Mouse (Mus musculus) frontal cortex, adult 2 months (tissue): ENCODE data around the gene Ttc14. TPM values are rescaled to one million over a fixed set of nuclear protein-coding genes. Genes with fewer than 3 reads are reported as not detected.

Source experiments
- DNase-seq, 2 experiments: peaks; one replicate each; pipeline ENCODE4 v3.0.0; 2022; ENCODE audit warnings: low spot score in 1 of 2; ENCODE audit errors: extremely low spot score in 1 of 2
- polyA plus RNA-seq: library from polyadenylated mRNA; depleted of rRNA; stranded (reverse); fragments of >200 nt; gene quantifications from 2 replicates; pipeline ENCODE4 v1.2.3, GENCODE M21; 2012; rRNA removed

The Ttc14 gene
- polyA plus RNA-seq: 76.5 and 79.9 TPM in 2 replicates

DNA sequence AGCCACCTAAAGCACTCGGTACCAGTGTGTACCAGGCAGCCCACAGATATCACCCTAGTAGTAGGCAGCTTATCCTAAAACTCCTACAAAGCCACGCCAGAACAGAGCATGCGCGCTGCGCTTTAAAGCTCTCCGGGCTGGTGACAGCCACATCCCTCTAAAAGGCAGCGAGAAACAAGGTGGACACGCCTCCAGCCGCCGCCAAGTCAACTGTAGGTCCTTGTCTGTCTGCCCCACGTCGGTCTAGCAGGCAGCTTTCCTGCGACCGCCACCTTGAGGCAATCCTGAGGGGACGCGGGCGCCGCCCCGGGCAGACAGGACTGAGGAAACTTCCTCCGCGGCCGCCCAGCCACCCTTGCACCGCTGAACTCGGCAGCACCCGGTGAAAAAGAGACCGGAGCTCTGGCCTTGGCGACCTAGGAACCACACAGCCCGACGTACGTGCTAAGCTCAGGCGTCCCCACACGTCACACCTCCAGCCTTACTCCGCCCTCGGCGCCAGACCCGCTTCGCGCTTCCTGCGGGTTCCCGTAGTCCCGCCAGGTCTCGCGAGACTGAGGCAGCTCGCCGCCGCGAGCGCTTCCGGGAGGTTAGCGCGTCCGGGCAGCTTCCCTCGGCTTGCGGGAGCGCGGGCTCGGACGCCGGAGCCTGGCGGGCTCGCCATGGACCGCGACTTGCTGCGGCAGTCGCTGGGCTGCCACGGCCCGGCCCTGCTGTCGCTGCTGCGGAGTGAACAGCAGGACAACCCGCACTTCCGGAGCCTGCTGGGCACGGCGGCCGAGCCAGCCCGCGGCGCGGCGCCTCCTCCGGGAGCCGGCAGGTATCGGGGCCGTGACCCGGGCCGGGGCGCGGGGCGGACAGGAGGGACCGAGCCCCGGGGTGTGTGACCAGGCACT lies at the start of gene Ttc14:
Gene Ttc14 (plus strand): TSS at position 216 of the 896 bp plus-strand sequence.
- DNase-seq: peak; percentile 89 to 98

DNA sequence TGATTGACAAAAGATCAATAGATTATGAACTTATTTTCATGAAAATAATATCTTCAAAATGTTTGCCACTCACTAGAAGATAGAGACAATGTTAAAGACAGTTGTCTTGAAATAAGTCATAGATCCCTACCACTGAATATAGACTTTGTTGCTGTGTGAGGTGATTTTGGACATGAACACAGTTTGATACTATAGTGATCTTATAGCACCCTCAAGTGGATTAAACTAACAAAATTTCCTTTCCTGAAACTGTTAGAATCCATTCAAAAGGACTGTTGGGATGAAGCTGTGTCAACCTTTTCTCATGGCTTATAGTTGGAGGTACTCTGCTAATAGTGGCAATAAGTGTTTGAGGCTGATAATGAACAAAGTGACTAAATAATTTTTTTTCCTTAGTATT lies 8.7 kb upstream of the Ttc14 start:
- peak in 1 of 2 experiments; percentile 63 for DNase-seq

DNA sequence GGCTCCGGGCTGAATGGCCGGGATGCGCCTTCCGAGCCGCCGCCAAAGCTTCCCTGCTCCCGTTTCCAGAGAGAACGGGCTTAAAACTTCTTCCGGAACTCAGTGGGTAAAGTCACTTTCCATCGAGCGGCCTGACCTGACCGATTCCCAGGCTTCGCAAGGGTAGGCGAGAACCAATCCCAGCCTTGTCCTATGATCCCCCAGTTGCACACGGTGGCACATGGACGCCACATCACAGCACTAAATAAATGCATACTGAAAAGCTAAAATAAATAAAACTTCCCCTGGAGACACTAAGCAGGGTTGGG lies 835 bp downstream of the Ttc14 start:
- DNase-seq: no peak

DNA sequence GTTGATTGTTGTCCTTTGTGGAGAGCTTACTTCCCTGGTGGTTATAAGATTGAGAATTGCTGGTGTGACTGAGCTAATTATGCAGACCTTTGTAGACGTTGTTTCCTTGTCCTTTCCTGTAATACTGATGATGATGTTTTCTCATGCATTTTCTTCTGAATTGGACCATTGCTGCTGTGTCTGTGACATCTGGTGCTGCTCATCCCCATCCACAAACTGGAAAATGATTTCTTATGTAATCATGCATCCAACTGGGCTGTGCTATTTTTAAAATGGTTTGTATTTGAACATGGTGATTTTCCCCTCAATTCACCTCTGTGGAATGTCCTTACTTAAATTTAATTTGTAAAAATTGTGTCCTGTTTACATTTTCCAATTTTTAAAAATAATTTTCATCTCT lies 7.5 kb downstream of the Ttc14 start:
- peak in 1 of 2 experiments; percentile 44 for DNase-seq

DNA sequence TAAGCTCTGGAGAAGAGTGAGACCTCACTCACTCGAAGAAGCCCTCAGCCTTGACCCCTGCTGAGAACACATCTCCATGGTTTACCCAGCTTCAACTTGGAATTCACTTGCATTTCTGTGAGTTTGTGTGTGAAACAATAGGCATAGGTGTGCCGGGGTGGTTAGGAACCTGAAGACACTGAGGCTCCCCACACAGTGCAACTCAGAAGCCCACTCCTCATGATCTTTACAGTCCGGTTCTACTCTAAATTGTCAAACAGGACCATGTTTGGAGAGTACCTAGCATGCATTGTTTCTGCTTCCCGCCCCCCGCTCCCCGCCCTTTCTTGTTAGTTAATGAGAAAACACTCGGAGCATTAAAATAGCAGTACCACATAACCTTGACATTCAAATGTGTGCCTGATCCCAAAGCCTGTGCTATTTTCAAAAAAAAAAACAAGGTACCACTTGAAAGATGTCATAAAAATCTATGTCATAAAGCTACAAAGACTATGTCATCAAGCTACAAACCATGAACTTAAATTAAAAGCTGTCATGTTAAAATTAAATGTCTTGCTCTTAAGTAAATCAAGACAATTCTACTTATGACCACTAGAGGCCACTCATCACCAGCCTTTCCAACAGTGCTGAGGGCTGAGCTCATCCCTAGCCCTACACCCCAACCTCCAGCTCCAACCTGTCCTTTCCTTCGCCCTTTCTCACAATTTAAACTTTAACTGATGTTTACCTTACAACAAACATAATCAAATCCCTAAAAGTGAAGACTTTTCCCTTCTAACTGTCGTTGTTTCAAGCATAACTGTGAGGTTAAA lies 24.7 kb downstream of the Ttc14 start:
- DNase-seq: peak in 1 of 2 experiments; percentile 56

DNA sequence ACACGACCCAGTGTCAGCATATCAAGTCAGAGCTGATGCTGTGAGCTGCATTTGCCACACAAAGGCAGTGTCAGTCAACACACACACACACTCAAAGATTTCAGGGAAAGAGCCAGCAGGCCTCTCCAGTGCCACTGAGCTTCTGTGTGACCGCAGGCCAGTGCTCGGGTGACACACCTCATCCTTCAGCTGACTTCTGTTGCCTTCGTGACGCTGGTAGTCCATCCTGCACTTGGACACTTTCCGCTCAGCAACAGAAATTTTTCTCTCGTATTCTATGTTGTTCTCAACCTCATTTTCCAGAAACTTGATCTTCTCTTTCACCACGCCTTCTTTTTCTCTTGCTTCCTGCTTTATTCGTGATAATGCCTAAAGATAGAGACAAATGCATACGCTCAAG lies 32.7 kb downstream of the Ttc14 start:
- DNase-seq: no peak

DNA sequence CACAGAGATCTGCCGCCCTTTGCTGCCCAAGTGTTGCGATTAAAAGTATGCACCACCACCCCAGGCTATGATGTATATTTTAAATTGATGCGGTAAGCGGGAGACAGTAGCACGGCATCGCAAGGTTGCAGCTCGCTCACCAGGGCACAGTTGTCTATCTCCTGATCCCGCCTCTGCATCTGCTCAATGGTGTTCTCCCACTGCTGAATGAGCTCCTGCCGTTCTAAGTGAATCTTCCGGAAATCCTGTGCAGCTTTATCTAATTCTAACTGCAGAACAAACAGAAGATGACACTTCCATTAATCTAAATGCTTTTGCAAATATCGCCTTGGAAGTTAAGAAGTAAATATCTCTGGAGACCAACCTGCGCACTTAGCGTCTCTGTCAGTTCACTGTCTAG lies 36.9 kb downstream of the Ttc14 start:
- DNase-seq: no peak

DNA sequence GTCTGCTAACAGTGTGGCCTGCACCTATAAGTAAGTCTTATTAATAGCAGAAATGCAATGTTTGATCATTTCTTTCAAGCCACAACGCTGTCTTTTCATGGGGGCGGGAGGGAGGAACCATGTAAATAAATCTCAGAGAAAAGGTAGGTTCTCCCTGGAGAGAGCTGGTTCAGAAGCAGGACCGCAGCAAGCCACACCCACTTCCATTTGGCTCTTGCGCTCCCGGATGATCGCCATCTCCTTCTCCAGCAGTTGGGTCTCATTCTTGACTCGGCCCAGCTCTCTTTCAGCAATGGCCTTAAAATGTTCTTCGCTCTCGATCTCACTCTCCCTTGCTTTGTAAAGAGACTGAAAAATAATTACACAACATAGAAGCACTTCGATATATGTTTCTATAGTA lies 39.2 kb downstream of the Ttc14 start:
- no peak for DNase-seq

DNA sequence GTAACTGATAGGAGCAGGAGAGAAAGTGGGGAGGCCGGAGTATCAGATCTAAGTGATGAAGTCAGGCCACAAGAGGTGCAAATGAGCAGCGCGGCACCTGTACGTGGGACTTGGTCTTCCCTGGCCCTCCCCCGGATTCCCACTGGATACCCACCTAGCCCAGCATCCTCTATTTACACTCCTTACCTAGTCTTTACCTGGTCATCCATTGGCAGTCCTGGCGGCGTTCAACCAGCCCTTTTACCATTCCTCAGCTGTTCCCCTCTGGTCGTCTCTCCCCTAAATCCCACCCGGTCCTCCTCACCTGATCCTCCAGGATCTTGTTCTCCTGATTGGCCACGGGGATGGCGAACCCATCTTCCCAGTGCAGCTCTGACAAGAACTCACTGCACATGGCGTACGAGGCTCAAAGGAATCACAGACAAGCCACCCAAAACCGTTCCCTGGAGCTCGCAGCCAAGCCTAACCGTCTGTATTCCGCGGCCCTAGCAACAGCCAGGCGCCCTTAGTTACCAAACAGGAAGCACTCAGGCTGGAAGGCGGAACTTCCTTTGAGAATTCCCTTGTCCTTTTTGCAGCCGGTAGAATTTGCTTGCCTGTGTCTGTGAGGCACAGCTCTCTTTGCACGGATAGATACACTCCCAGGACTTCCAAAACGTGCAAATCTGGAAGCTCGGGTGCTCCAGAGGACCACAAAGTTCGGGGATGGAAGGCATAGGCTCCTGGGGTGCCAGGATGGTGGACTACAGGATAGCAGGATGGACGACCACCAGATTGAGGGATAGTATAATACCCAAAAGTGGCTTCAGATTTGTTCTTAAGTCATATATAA lies 44.4 kb downstream of the Ttc14 start, which contains the start of gene Ccdc39:
Gene Ccdc39 (minus strand): TSS at position 510 of the 832 bp plus-strand sequence.
- DNase-seq: peak; percentile 80 to 89

DNA sequence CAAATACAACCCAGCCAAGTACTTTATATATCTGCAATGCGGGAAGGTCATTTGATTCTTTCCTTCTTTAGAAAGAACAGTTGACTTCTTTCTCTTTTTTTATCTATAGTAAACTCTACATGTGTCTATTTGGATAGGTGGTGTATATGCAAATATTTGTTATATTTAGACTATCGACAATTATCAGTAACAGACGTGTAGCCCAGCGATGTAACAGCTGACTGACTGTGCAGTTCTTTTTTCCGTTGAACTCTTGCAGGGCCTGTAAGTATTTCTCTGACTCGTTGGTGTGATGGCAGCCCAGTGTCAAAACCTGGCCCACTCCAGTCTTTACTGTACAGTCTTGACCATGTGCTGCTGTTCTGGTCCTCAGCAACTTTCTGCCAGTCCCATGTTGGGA lies 47.0 kb downstream of the Ttc14 start:
- DNase-seq: no peak

DNA sequence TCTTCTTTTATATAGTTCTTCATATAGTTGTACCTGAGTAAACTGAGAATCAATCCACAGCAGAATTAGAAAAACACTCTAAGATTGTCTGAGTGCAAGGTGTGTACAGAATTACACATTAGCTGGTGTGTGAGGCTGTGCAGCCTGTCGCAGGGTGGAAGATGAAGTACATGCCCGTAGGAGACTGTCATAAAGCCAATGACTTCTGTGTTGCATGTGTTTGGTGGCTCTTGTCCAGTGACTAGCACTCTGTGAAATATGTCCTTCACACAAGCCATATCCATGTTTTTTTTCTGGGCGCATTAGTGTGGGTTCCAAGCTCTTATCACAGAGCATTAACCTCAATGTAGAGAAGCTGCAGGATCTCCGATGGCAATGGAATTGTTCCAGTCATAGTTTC lies 51.2 kb downstream of the Ttc14 start:
- DNase-seq: no peak

DNA sequence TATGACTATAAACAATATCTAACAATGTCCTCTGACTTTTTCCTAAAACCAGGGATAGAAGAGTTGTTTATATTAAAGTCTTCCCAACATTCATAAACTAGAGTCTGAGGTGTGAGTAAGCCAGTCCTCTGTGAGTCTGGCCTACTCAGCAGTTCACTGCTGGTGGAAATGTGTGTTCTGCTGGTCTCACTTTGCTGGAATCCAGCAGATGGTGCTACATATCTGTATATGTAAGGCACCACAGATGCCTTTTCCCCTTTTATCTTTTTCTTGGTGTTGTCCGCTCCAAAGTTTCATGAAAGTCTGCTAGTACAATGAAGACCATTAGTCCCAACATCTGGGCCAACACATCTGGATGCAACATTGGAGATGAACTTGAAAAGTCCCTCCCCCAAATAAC lies 53.4 kb downstream of the Ttc14 start:
- DNase-seq: peak in 1 of 2 experiments; percentile 48

DNA sequence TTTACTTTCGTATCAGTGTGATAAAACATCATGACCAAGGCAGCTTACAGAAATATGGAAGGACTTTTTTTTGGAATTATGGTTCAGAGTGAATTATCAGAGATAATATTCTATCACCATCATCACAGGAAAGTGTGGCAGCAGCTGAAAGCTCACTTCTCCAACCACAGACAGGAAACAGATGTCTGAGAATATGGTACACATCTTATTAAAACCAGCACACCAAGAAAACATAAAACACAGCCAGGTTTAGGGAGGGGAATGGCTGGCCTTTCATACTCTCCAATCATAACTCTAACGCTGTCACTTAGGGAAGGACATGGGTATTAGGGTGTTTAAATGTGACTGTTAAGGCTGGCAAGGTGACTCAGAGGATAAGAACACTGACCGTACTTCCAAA lies 59.3 kb downstream of the Ttc14 start:
- DNase-seq: no peak

DNA sequence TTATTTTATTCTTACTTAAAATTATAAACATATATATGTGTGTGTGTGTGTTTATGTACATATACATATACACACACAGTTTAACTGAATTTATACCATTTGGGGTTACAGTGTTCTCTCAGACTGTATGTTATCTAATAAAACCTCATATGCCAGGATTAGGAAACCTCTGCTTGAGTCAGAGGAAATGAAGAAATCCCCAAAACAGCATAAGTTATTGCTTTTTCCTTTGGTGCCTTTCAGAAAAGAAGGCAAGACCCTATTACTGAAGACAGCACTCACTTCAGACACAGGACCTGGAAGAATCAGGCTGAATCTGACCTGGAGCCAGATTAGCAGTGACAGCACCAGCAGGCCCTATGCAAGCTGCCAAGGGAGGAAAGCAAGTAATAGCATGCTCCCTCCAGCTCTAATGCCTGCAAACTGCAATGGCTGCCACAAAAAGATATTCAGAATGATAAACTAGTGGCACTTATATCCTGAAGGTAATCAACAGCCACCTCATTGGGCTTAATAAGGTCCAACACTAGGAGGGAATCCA lies 64.4 kb downstream of the Ttc14 start:
- no peak for DNase-seq

Other genes starting within 250 kb of the Ttc14 start
- 45.7 and 52.8 TPM in 2 replicates for gene Ccdc39, start 44.5 kb downstream of the Ttc14 start, polyA plus RNA-seq
- gene Fxr1, start 220.1 kb downstream of the Ttc14 start, polyA plus RNA-seq: 55.6 and 55.9 TPM in 2 replicates